Mouse (Mus musculus): ENCODE measurements around the gene Mat2b.
"Not testable (repeated sequence)": the region's sequence is repeated elsewhere in the genome, so short reads cannot be mapped to it uniquely, and the experiment has no call there.

The Mat2b gene

DNA sequence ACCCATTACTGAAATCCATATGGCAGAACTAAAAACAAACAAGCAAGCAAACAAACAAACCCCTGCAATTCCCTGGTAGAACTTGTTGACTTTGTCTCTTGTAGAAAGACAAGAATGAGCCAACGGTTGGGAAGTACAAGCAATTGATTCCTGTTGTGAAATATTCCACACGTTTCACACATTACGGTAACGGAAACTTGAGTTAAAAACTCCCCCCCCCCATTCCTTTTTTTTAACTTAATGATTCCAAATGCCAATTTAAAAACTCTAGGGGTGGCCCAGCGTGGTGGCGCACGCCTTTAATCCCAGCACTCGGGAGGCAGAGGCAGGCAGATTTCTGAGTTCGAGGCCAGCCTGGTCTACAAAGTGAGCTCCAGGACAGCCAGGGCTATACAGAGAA, at the start of gene Mat2b:
Gene Mat2b (minus strand): TSS at position 101 of the 400 bp plus-strand sequence.
- no peak for DNase-seq (ENCODE audit: low spot score in 2 of 2)

DNA sequence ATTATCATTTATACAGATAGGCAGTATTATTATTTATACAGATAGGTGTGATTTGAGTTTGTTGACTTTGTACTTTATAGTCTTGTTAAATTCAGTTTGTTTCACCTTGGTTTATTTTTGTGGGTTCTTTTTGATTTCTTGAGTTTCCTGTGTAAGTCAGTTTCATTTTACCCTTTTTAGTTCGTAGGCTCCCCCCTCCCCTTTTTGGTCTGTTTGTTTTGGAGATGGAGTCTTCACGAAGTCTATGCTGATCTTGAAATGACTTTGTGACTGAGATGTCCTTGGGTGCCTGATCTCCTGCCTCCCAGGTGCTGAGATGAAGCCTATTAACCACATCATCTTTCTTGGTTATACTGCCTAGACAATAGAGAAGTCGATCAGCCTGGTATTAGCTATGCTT, 49.3 kb upstream of the Mat2b start:
- no peak for DNase-seq (ENCODE audit: low spot score in 2 of 2)

- DNase-seq (ENCODE audit: low spot score in 2 of 2), result no peak
Measured at GRCm38 (mm10) chr11:40741605-40742262, 46.7 kb upstream of the Mat2b start.

DNA sequence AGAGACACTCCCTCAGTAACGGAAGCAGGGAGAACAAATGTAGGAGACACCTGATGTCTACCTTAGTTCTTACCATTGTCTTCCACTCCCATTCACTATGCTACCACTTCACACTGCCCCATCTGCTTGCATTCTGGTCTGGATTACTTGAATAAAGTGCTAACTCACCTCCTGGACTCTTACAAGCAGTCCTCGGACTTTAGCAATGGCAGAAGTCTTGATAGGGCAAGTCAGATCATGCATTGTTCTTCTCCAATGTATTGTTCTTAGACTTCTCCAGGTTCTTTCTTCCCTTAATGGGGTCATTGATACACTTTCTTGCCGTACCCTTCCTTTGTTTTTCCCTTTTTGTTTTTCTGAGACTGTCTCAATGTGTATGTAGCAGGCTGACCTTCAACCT, 42.4 kb upstream of the Mat2b start:
- DNase-seq (ENCODE audit: low spot score in 2 of 2), result no peak

- DNase-seq (ENCODE audit: low spot score in 2 of 2), result no peak
Measured at GRCm38 (mm10) chr11:40734251-40734752, 39.3 kb upstream of the Mat2b start.

GRCm38 (mm10) chr11:40733339-40734174, 38.6 kb upstream of the Mat2b start, which contains the start of the genes Hmmr and Nudcd2:
Hmmr (minus strand) TSS chr11:40733422.
Nudcd2 (plus strand) TSS chr11:40733667.
- DNase-seq (ENCODE audit: low spot score in 2 of 2), result peak; percentile 89 to 92

GRCm38 (mm10) chr11:40732997-40733338, 38.0 kb upstream of the Mat2b start:
- no peak for DNase-seq (ENCODE audit: low spot score in 2 of 2)

GRCm38 (mm10) chr11:40718324-40718723, 23.3 kb upstream of the Mat2b start:
- DNase-seq (ENCODE audit: low spot score in 2 of 2), result no peak

DNA sequence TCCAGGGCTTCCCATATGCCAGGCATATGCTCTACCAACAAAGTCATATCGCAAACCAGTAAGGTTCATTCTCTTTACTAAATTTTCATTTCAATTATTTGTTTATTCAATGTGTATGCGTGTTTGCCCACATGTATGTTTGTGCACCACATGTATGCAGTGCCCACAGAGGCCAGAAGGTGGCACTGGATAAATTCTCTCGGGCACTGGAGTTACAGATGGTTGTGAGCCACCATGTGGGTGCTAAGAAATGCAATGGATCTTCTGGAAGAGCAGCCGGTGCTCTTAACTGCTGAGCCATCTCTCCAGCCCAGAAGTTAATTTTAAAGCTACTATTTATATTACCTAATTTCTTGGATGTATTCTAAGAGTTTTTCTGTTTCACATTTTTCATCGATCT, 20.5 kb upstream of the Mat2b start:
- no peak for DNase-seq (ENCODE audit: low spot score in 2 of 2)

GRCm38 (mm10) chr11:40713858-40714257, 18.9 kb upstream of the Mat2b start:
- DNase-seq (ENCODE audit: low spot score in 2 of 2), result no peak

- DNase-seq (ENCODE audit: low spot score in 2 of 2), result not testable (repeated sequence)
Measured at GRCm38 (mm10) chr11:40709899-40710298, 14.9 kb upstream of the Mat2b start.

DNA sequence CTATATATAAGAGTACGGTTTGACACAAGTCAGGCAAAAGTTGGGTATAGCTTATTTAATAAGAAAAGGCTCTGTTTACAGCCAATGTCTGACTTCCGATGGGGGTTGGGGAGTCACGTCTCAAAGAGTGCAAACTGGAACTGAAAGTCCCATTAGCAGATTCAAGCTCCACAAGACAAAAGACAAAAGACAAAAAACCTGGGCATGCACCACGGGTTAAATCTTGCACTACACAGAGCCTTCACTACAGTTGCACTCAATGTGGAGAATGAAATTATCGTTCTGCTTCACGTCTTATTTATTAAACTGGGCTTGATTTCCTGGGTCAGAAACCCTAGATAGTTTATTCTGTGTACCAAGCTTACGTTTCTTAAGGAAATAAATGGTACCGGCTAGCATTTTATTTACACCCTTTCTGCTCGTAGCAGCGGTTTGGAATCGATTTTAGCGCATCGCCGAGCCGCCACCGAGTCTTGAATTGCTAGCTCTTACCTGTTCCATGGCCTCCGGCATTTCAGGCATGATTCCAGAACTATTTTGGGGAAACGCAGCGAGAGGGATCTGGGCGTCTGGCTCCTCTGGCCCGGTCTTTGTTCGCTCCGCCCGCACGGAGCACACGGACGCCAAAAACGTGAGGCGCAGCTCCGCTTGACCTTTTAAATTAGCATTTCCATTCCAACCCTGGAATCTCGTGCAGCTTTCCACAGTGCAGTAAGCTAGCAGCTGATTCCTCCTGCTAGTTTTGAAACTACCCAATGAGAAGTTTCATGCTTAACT, 504 bp downstream of the Mat2b start:
- peak; percentile 51 to 63 for DNase-seq (ENCODE audit: low spot score in 2 of 2)

GRCm38 (mm10) chr11:40693366-40693951, 1.5 kb downstream of the Mat2b start:
- peak; percentile 53 to 72 for DNase-seq (ENCODE audit: low spot score in 2 of 2)

DNA sequence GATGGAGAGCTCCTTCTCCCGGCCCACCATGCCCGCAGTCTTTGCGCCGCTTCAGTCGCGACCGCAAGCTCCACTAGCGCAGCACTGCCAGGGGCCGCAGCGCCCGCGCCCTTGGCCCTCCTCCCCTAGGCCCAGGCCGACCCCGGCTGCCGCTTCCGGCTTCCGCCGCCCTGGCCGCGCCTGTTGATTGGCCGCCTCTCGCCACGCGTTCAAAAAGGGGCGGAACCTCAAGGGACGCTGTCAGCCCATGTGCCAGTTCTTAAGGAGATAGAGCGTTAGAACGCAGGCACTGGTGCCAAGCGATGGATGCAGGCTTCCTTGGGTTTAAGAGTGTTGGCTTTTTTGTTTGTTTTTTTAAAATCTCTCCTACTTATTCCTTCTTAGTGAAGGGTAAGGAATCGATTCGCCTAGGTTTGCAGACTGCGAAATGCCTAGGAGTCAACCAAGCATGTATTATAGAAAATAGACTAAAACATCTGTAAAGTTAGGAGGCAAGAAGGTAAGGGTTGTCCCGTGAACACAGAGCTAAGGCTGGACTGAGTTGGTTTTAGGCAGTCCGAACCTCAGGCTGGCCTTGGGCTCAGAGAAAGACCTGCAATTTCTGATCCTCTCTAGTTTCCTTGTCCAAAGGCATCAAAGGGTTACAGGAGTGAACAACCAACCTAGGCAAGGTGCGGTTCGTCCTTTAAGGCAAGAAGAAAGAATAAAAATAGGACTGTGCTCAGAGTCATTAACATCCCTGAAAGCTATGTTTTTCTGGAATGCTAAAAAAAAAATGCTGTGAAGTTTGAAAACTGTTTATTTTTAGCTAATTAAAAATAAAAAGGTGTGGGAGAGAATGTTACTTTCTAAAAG, 2.3 kb downstream of the Mat2b start:
- DNase-seq (ENCODE audit: low spot score in 2 of 2), result peak; percentile 92 to 94

GRCm38 (mm10) chr11:40692101-40692509, 2.9 kb downstream of the Mat2b start:
- no peak for DNase-seq (ENCODE audit: low spot score in 2 of 2)

GRCm38 (mm10) chr11:40690444-40691127, 4.4 kb downstream of the Mat2b start:
- DNase-seq (ENCODE audit: low spot score in 2 of 2), result no peak

DNA sequence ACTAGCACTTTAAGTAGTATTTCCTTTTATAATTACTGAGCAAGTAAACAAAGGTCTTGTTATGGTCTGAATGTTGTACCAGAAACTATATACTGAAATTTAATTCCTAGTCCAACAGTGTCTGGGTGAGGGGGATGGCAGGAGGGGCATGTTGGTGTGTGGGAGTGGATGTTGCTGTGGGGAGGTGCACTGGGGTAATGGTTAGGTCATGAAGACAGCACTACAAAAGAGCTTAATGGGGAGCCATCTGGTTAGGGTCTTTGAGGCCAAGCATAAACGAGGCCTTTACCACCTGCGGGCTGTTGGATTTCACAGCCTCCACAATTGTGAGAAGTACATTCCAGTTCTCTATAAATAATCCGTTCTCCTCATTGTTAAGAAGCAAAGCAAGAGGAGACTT, 11.7 kb downstream of the Mat2b start:
- DNase-seq (ENCODE audit: low spot score in 2 of 2), result no peak

GRCm38 (mm10) chr11:40682456-40682855, 12.5 kb downstream of the Mat2b start:
- DNase-seq (ENCODE audit: low spot score in 2 of 2), result no peak

- DNase-seq (ENCODE audit: low spot score in 2 of 2), result no peak
Measured at GRCm38 (mm10) chr11:40677169-40677568, 17.8 kb downstream of the Mat2b start.

All from urinary bladder, postnatal 4 days (tissue).